Mouse (Mus musculus): Measurements from ENCODE around the gene Plekho2. TPM values are rescaled to one million over a fixed set of nuclear protein-coding genes. Genes with fewer than 3 reads are reported as not detected.
A peak's percentile ranks its signal among the peaks of the same experiment; 100 is the strongest.

Gene Plekho2
- total and polyA plus RNA-seq, 3 experiments: 7.9 to 33.8 (median 13.9) TPM

- no peak for DNase-seq (ENCODE audit: extremely low read depth)
- H3K27ac ChIP-seq (ENCODE audit: insufficient read depth, low read depth): no peak overlapping the region
- TF ChIP-seq E2F4 (IDR thresholded peaks at IDR 0.05; ENCODE audit: insufficient replicate concordance, low read depth, low read length) (no peak), SIN3A (IDR thresholded peaks at IDR 0.05; ENCODE audit: low read length) (peak; percentile 41; the same call in 1 of the 2 replicates), JUN (IDR thresholded peaks at IDR 0.05; ENCODE audit: insufficient read depth, low read depth, low read length) (no peak), MEF2A (IDR thresholded peaks at IDR 0.05; ENCODE audit: borderline replicate concordance, low read depth, low read length) (no peak), MXI1 (IDR thresholded peaks at IDR 0.05; ENCODE audit: low read depth, low read length) (peak; percentile 9; the same call in 1 of the 2 replicates), IRF4 (IDR thresholded peaks at IDR 0.05; ENCODE audit: low read depth, low read length) (no peak), MAFK (IDR thresholded peaks at IDR 0.05; ENCODE audit: insufficient replicate concordance, low read length) (no peak), MAX (IDR thresholded peaks at IDR 0.05; ENCODE audit: low read length) (peak; percentile 17; the same call in 1 of the 2 replicates), USF1 (IDR thresholded peaks at IDR 0.05; ENCODE audit: low read depth, low read length) (no peak)
- no peaks in the 10 kb centered on the region for H3K9me3 ChIP-seq (replicated peaks; ENCODE audit: low read length)
- H3K36me3 ChIP-seq (replicated peaks in 1 of 2; ENCODE audit: control insufficient read depth in 1 of 2, insufficient read depth in 1 of 2, low read length in 1 of 2): peaks cover 16 to 32% of the 10 kb centered on the region in 2 experiments
- H3K4me1 ChIP-seq (ENCODE audit: control insufficient read depth in 1 of 2, insufficient read depth in 2 of 2): peaks cover 8 to 34% of the 10 kb centered on the region in 2 experiments; a peak in 3 of 4 replicates
- peaks cover 5% of the 10 kb centered on the region; the same call in 1 of the 2 replicates for H3K79me2 ChIP-seq (replicated peaks; ENCODE audit: control insufficient read depth, extremely low read depth, insufficient read depth, poor library complexity, severe bottlenecking)
- in situ Hi-C loops (cut with MboI; ENCODE audit: low pct_ligation_motif_present, low pct_unique_long_range_greater_than_20kb, low sequenced_read_pairs): loop anchor here (10.0 kb wide), 1 partner anchor 142 kb away; no protein-coding TSS in a partner anchor
- H3K27me3 ChIP-seq (replicated peaks): no peaks in the 10 kb centered on the region
- peak overlapping the region; percentile 83 for H3K4me2 ChIP-seq (ENCODE audit: insufficient read depth, low read depth, poor library complexity, severe bottlenecking)
- dilution Hi-C loops (cut with MboI; ENCODE audit: extremely low pct_ligation_motif_present, extremely low pct_unique_long_range_greater_than_20kb, low sequenced_read_pairs): no loop called here
- H3K9ac ChIP-seq (ENCODE audit: insufficient read depth, low read depth): peak overlapping the region; percentile 39; the same call in 1 of the 2 replicates
- peak overlapping the region; percentile 76 to 98 (median 77) for H3K4me3 ChIP-seq (replicated peaks in 1 of 3; ENCODE audit: low read depth in 2 of 3, low read length in 2 of 3, poor library complexity in 1 of 3)
Measured at GRCm38 (mm10) chr9:65587270-65587572, 7.4 kb upstream of the Plekho2 start.

- in situ Hi-C loops (cut with MboI; ENCODE audit: low pct_ligation_motif_present, low pct_unique_long_range_greater_than_20kb, low sequenced_read_pairs) (loop anchor here (10.0 kb wide), 1 partner anchor 142 kb away; no protein-coding TSS in a partner anchor), dilution Hi-C loops (cut with MboI; ENCODE audit: extremely low pct_ligation_motif_present, extremely low pct_unique_long_range_greater_than_20kb, low sequenced_read_pairs) (no loop called here)
- H3K79me2 ChIP-seq (replicated peaks; ENCODE audit: control insufficient read depth, extremely low read depth, insufficient read depth, poor library complexity, severe bottlenecking): peaks cover 5% of the 10 kb centered on the region; the same call in 1 of the 2 replicates
- no peak within 1 kb of the TSS for H3K27ac ChIP-seq (ENCODE audit: insufficient read depth, low read depth)
- H3K36me3 ChIP-seq (replicated peaks in 1 of 2; ENCODE audit: control insufficient read depth in 1 of 2, insufficient read depth in 1 of 2, low read length in 1 of 2): peaks cover 12 to 28% of the 10 kb centered on the region in 2 experiments
- H3K4me1 ChIP-seq (ENCODE audit: control insufficient read depth in 1 of 2, insufficient read depth in 2 of 2): peaks cover 8 to 34% of the 10 kb centered on the region in 2 experiments; a peak in 3 of 4 replicates
- peak within 1 kb of the TSS; percentile 43; the same call in 1 of the 2 replicates for H3K9ac ChIP-seq (ENCODE audit: insufficient read depth, low read depth)
- peak within 1 kb of the TSS; percentile 76 to 98 (median 77) for H3K4me3 ChIP-seq (replicated peaks in 1 of 3; ENCODE audit: low read depth in 2 of 3, low read length in 2 of 3, poor library complexity in 1 of 3)
- TF ChIP-seq ZC3H11A (IDR thresholded peaks at IDR 0.05; ENCODE audit: low read depth, low read length): no peak
- no peak for TF ChIP-seq IRF4 (IDR thresholded peaks at IDR 0.05; ENCODE audit: low read depth, low read length)
- TF ChIP-seq JUND (conservative IDR thresholded peaks at IDR 0.05; ENCODE audit: low read depth, low read length): no peak
- no peak for TF ChIP-seq ZKSCAN1 (IDR thresholded peaks at IDR 0.05; ENCODE audit: borderline replicate concordance, low read depth, low read length)
- 0 out of 2 replicates have a peak, but pooled peaks have one; percentile 12 for TF ChIP-seq BHLHE40 (IDR thresholded peaks at IDR 0.05; ENCODE audit: low read depth, low read length)
- 0 out of 2 replicates have a peak, but pooled peaks have one; percentile 13 for TF ChIP-seq KAT2A (IDR thresholded peaks at IDR 0.05; ENCODE audit: insufficient replicate concordance, low read length)
- TF ChIP-seq ZMIZ1 (IDR thresholded peaks at IDR 0.05; ENCODE audit: low read depth, low read length): peak; percentile 54
- no peak for TF ChIP-seq MAZ (IDR thresholded peaks at IDR 0.05; ENCODE audit: low read depth, low read length)
- TF ChIP-seq SMC3 (IDR thresholded peaks at IDR 0.05; ENCODE audit: low read depth, low read length): no peak
- TF ChIP-seq SIN3A (IDR thresholded peaks at IDR 0.05; ENCODE audit: low read length): peak; percentile 93
- TF ChIP-seq USF1 (IDR thresholded peaks at IDR 0.05; ENCODE audit: low read depth, low read length): no peak
- TF ChIP-seq NELFE (IDR thresholded peaks at IDR 0.05; ENCODE audit: low read depth, low read length): peak; percentile 56
- 0 out of 2 replicates have a peak, but pooled peaks have one; percentile 43 for TF ChIP-seq MYC (IDR thresholded peaks at IDR 0.05; ENCODE audit: low read depth, low read length)
- peak; percentile 86 for TF ChIP-seq TBP (conservative IDR thresholded peaks at IDR 0.05; ENCODE audit: low read depth, low read length)
- peak; percentile 69; the same call in 1 of the 2 replicates for TF ChIP-seq MAX (IDR thresholded peaks at IDR 0.05; ENCODE audit: low read length)
- TF ChIP-seq ETS1 (conservative IDR thresholded peaks at IDR 0.05; ENCODE audit: low read depth, low read length): no peak
- peak; percentile 62; the same call in 1 of the 2 replicates for TF ChIP-seq MXI1 (IDR thresholded peaks at IDR 0.05; ENCODE audit: low read depth, low read length)
- TF ChIP-seq POLR2A (IDR thresholded peaks at IDR 0.05; ENCODE audit: low read depth, low read length): peak; percentile 81
- peak; percentile 35; the same call in 1 of the 2 replicates for TF ChIP-seq TCF12 (IDR thresholded peaks at IDR 0.05; ENCODE audit: low read depth, low read length)
- TF ChIP-seq CHD1 (IDR thresholded peaks at IDR 0.05; ENCODE audit: low read depth, low read length): no peak
- no peak for TF ChIP-seq HCFC1 (IDR thresholded peaks at IDR 0.05; ENCODE audit: low read depth, low read length)
- no peak for TF ChIP-seq CHD2 (IDR thresholded peaks at IDR 0.05; ENCODE audit: low read length)
- no peak for TF ChIP-seq JUN (IDR thresholded peaks at IDR 0.05; ENCODE audit: insufficient read depth, low read depth, low read length)
- DNase-seq (ENCODE audit: extremely low read depth): peak; percentile 89
- H3K9me3 ChIP-seq (replicated peaks; ENCODE audit: low read length): no peaks in the 10 kb centered on the region
- peak within 1 kb of the TSS; percentile 83 for H3K4me2 ChIP-seq (ENCODE audit: insufficient read depth, low read depth, poor library complexity, severe bottlenecking)
- no peaks in the 10 kb centered on the region for H3K27me3 ChIP-seq (replicated peaks)
Measured at GRCm38 (mm10) chr9:65586406-65587269, 6.8 kb upstream of the Plekho2 start, which contains the start of gene Pif1. Gene Pif1, plus strand, starts transcription at chr9:65587160.
